Mouse (Mus musculus): ENCODE measurements at regions not wholly inside any gene's neighbourhood (a gene's known extent, or its start where the extent isn't known, plus 50 kb on each side); places are given as distances from the start of the nearest gene placed in this dataset.

DNA sequence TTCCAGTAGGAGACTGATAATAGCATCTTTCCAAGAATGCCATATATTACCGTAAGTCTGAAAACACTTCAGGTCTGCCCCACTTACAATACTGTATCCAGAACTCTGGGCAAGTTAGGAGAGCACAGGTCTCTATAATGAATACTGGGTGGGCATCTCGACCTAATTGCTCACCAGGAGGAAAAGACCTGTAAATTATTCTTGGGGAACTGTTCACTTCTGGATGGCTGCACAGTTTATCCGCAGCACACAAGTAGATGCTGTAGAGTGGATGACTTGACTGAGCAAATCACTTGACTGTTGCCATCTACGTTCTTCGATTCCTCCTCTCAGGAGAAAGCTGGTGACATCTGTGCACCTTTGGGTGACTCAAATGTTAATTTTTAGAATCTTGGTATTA lies 159.8 kb downstream of the Rpl36a-ps1 start:
- DNase-seq (ENCODE audit: low read depth, low spot score): no peak

- no peak for DNase-seq (ENCODE audit: low read depth, low spot score)
Observed at GRCm38 (mm10) chr14:98833230-98833999, 160.7 kb downstream of the Rpl36a-ps1 start.

- peak; percentile 52 for DNase-seq (ENCODE audit: low read depth, low spot score)
Observed at GRCm38 (mm10) chr14:98832401-98832800, 161.7 kb downstream of the Rpl36a-ps1 start.

DNA sequence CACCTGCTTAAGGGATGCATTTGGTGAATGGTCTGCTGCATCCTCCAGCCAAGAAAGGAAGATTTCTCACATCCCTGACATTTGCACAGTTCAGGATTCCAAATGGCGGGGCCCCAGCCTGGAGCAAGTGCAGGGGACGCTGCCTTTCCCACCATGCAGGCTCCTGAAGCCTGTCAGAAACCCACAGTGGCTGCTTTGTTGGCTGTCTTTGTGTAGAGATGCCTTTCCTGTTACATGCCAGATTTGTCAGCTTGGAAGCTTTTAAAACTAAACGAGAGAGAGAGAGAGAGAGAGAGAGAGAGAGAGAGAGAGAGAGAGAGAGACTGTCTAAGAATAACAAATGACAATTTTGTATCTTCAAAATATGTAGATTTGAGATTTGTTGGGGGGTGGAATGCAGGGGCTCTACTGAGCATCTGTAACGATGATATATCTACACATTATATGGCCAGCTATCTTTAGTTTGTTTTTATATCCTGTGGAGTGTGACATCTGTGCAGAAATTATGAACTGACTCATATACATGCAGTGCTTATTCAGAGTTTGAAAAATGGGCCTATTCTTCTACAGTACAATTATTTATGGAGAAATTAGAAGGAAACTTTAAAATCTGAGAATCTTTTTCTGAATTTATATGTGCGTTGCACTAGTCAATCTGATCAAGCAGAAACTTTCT lies 164.0 kb downstream of the Rpl36a-ps1 start:
- no peak for DNase-seq (ENCODE audit: low read depth, low spot score)

DNA sequence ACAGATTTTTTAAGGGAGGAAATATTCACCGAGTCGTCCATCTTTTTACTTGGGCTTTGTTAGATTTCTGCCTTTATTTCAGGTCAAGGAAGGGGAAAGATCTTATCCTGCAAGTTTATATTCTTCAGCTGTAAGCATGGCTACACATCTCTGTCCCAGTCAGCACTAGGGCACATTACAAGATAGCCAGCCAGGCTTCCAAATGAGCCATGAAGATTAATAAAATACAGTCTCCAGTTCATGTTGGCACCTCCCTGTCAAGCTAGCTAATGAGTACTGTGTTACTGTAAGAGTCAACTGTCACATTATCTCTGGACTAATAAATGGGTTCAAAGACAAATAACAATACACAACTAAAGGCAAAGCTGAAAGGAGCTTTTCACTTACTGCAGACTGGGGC lies 166.6 kb downstream of the Rpl36a-ps1 start:
- no peak for DNase-seq (ENCODE audit: low read depth, low spot score)

- DNase-seq (ENCODE audit: low read depth, low spot score): no peak
Observed at GRCm38 (mm10) chr14:98813657-98814056, 180.5 kb downstream of the Rpl36a-ps1 start.

DNA sequence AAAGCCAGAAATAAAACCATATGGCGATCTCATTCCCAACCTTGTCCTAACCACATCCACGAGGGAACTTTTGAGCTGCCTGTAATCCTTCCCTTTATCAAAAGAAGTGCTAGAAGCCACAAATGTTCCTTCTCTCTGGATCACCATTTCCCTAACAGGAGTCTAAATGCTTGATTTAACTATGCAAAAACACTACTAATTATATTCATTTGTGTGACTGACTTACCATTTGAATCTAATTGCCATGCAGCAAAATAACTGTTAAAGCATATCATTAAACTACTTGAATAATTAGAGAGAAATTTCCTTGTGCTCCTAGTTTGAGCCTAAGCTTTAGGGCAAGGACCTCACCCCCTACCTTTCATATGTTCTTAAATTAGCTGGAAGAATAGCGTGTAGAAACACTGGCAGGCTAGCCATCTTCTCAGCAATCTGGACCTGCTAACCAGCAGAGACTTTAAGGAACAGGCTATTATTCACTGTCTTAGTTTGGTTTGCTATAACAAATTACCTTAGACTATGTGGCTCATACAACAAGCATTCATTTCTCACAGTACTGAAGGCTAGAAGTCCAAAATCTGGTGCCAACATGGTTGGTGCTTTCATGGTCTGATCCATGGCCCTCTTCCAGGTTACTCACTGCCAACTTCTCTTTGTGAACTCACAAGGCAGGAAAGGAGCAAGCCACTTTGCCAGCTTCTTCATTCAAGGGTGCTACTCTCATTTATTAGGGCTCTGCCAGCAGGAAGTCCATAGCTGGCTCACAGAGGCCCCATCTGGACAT lies 183.7 kb downstream of the Rpl36a-ps1 start:
- DNase-seq (ENCODE audit: low read depth, low spot score): no peak

GRCm38 (mm10) chr14:98808117-98808516 lies 186.0 kb downstream of the Rpl36a-ps1 start:
- DNase-seq (ENCODE audit: low read depth, low spot score): no peak

- DNase-seq (ENCODE audit: low read depth, low spot score): no peak
Observed at GRCm38 (mm10) chr14:98805066-98805465, 189.1 kb downstream of the Rpl36a-ps1 start.

DNA sequence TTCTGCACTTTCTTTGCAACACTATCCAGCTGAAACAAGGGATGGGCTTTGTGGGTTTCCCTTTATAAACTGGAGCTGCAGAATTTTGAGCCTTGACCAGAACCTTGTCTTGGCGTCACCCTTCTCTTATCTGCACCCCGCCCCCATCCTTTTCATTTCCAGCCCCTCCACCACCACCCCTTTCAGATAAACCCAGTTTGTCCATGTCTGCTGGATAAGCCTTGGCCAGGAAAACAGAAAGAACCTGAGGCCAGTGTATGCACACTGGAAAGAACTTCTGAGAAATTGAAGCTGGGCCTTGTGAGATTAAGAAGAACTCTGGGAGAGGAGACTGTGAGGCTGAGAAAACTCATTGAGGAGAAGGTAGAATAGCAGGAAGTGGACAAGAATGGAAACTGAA lies 192.8 kb downstream of the Rpl36a-ps1 start:
- DNase-seq (ENCODE audit: low read depth, low spot score): no peak

DNA sequence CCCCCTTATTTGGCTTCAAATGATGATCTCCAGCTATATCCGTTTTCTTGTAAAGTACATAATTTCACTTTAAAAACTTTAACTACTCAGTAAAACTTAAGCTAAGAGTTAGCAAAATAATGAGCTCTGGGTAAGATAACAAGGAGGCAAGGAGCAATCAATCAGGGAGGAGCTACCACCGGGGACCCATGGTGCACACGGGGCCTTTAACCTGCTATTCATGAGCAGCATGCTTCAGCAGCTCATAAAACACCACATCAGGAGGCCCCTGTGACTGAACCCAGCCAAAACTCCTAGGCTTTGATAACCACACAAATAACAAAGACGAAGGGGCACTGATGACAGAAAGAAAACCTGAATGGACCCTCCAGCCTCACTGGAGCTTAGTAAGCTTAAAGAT lies 202.1 kb downstream of the Rpl36a-ps1 start:
- DNase-seq (ENCODE audit: low read depth, low spot score): peak; percentile 16

GRCm38 (mm10) chr14:98791232-98791906 lies 202.7 kb downstream of the Rpl36a-ps1 start:
- no peak for DNase-seq (ENCODE audit: low read depth, low spot score)

GRCm38 (mm10) chr14:98789794-98790193 lies 204.3 kb downstream of the Rpl36a-ps1 start:
- no peak for DNase-seq (ENCODE audit: low read depth, low spot score)

- DNase-seq (ENCODE audit: low read depth, low spot score): no peak
Observed at GRCm38 (mm10) chr14:98781711-98782110, 212.4 kb downstream of the Rpl36a-ps1 start.

DNA sequence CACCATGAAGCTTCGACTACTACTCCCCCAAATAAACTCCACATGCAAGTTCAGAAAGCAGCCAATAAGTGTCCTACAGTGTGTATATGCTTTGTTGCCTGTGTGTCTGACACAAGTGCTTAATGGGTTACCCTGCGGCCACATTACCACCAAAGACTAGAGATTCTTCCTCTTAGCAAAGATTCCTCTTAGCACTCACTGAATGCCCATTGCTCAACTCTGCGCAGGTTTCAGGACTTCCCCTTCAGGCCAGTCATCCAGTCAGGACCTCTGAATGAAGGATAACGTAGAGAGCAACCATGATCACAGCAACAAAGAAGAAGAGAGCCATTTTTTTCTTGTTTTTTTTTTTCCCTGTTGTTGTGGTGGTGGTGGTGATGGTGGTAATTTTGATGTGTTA lies 222.0 kb downstream of the Rpl36a-ps1 start:
- DNase-seq (ENCODE audit: low read depth, low spot score): no peak

GRCm38 (mm10) chr14:98768845-98769244 lies 225.3 kb downstream of the Rpl36a-ps1 start:
- DNase-seq (ENCODE audit: low read depth, low spot score): no peak

DNA sequence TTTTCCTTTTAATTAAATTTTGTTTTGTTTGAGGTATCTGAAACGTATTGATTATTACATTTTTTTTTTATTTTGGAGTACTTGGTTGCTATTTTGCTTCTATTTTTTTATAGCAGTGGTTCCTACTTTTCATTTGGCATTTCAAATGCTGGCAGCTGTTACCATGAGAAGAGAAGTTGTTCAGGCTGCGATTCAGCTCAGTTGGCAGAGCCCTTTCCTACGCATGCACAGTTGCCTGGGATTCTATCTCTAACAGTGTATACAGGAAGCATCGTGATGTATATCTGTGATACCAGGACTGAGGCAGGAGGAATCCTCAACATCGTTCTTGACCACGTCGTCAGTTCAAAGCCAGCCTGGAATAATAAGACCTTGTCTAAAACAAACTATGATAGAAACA lies 226.6 kb downstream of the Rpl36a-ps1 start:
- no peak for DNase-seq (ENCODE audit: low read depth, low spot score)

GRCm38 (mm10) chr14:98765358-98765757 lies 228.8 kb downstream of the Rpl36a-ps1 start:
- no peak for DNase-seq (ENCODE audit: low read depth, low spot score)

- DNase-seq (ENCODE audit: low read depth, low spot score): no peak
Observed at GRCm38 (mm10) chr14:98750766-98751165, 243.4 kb downstream of the Rpl36a-ps1 start.

DNA sequence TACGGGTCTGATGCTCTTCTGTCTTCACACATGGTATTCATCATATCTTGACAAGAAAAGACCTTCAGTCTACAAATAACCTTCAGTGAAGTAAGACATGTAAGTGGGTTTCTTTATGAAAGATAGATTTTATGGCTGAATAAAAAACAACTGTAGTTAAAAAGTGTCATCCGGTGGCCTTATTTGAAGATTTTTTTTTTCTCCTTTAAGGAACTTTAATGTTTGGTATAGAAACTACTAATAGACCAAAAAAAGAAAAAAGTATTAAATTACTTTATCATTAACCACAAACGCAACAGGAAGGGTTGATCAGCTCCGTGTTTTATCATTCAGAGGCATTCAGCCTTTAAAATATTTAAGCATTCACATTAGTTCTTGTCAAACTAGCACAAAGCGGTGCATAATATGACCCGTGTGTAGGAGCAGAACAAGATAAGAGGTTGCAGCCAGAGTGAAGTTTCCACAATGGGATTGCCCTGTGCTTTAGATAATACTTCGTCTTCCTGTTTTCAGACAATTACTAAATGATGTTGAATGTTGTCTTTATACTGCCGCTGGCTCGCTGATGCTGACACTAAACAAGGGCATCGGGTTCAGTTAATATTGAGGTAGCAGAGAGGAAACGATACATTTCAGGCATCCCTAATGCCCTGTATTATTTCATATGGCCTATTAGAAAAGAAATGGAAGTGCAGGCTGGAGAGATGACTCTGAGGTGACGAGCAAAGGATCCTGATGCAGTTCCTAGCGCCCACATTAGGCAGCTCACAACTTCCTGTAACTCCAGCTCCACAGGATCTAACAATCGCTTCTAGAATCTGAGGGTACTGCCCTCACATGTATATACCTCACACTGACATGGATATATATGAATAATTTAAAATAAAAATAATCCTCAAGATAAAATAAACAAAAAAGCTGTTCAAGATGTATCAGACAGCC lies 244.8 kb downstream of the Rpl36a-ps1 start:
- DNase-seq (ENCODE audit: low read depth, low spot score): no peak

Measured in forelimb bud, embryonic 11.5 days (tissue).